Mouse (Mus musculus): ENCODE data around the gene Otog. TPM values are rescaled to one million over a fixed set of nuclear protein-coding genes. Genes with fewer than 3 reads are reported as not detected.

Otog gene
- total RNA-seq, 4 experiments from 2014 or later, result 0.07 to 0.11 (median 0.10) TPM

- DNase-seq (ENCODE audit: low spot score in 2 of 2), result no peak
Observed at GRCm38 (mm10) chr7:46282276-46282675, 41.5 kb downstream of the Otog start.

- DNase-seq (ENCODE audit: low spot score in 2 of 2), result no peak
Observed at GRCm38 (mm10) chr7:46283681-46284080, 42.9 kb downstream of the Otog start.

- DNase-seq (ENCODE audit: low spot score in 2 of 2), result no peak
Observed at GRCm38 (mm10) chr7:46285161-46285839, 44.5 kb downstream of the Otog start.

GRCm38 (mm10) chr7:46286391-46286790, 45.6 kb downstream of the Otog start:
- no peak for DNase-seq (ENCODE audit: low spot score in 2 of 2)

DNA sequence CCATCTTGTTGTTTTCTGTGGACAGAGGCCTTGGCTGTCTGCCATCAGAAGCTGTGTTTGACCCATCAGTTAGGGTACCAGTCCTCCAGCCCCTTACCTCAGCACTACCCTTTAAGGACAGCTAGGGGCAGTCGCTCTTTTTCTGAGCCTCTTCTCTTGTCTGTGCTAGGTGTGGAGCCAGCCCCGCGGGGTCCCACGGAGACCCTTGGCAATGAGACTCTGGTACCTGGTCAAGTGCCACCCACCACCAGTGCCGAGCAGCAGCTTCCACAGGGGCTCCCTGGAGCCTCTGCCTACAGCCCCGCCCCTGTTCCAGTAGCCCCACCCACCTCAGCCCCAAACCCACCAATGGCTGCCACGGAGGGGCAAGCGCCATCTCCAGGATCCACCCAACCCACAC, 46.3 kb downstream of the Otog start:
- DNase-seq (ENCODE audit: low spot score in 2 of 2), result no peak

DNA sequence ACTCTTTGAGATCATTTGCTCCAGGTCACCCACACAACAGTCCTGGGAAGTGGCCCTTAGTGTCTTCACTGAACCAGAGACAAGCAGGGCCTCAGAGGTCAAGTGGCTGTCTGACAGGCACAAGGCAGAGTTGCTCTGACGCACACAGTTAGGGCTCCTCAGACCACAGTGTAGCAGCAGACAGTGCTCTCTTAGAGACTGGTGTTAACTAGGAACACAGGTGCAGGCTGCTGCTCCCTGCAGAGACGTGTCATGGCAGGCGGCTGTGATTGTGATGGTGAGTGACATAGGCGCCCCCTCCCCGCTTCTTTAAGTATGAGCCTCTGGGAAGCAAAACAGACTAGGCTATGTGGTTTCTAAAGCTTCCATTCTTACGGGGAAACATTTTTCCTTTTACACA, 55.5 kb downstream of the Otog start:
- no peak for DNase-seq (ENCODE audit: low spot score in 2 of 2)

DNA sequence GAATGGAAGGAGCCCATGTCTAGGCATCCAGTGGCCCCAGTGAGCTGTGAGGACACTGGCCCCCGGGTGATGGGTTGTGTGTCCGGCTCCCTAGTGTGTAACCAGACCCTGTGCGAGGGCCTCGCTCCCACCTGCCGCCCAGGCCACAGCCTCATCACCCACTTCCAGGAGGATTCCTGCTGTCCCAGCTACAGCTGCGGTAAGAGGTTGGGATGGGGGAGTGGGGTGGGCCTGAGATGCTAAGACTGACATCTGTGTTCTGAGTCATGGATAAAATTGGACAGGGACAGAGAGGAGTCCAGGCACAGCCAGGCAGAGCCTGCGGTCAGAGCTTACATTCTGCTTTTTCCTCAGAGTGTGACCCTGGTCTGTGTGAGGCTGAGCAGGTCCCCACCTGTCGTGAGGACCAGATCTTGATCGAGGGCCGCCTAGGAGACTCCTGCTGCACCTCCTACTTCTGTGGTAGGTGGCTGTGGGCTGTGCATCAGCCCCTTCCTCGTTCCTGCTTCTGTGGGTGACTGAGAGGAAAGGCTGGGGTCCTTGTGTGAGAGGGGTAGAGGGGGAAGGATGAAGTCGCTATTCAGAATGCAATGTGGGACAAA, 60.3 kb downstream of the Otog start:
- DNase-seq (ENCODE audit: low spot score in 2 of 2), result no peak

GRCm38 (mm10) chr7:46313486-46313885, 72.7 kb downstream of the Otog start:
- no peak for DNase-seq (ENCODE audit: low spot score in 2 of 2)

DNA sequence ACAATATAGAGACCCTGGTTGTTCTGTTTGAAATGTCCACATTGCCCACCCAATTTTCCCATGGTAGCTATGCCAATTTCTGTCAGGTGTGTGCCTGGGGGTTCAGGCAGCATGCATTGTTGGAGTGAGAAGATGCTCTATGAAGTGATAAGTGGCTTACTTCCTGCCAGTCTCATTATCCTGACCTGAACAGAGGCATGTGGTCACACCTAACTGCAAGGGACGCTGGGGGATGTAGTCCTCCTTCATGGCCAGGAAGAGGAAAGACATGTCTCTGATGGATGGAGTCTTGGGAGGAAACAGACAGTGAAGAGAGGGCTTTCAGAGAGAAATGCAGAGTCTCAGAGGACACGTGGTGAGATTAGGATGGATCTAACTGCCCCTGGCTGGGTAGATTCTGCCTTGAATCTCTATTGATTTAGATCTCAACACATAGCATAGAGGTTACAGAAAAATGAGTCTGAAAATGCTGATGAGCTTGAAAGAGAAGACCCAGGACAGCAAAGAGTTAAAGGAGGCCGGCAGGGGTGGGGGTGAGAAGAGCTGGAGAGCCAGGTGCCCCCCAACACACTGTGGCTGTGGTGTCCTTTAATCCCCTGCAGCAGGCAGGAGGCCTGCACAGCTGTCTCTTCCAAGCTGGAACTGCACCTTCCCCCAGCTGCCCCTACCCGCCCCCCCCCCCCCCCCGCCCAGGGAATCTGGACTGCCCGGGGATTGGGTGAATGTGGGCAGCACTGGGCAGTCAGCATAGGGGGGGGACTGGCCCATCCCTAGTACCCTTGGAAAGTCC, 73.6 kb downstream of the Otog start:
- no peak for DNase-seq (ENCODE audit: low spot score in 2 of 2)

DNA sequence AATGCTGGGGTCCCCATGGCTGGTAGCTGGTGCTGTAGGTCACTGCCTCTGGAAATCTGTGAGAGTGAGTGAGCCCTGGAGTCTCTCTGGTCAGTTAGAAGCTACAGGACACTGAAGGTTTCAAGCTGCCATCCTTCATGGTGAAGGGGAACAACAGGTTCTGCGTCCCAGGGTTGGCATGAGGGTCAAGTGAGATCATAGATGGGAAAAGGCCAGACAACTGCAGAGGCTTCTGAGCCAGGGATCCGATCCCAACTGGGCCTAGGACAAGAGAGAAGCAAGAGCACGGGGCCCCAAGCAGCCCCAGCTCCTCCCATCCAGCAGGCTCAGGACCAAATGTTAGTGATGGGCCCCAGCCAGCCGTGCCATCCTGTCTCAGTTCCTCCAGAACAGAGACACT, 74.9 kb downstream of the Otog start:
- no peak for DNase-seq (ENCODE audit: low spot score in 2 of 2)

GRCm38 (mm10) chr7:46316948-46317347, 76.2 kb downstream of the Otog start:
- no peak for DNase-seq (ENCODE audit: low spot score in 2 of 2)

GRCm38 (mm10) chr7:46321242-46321641, 80.5 kb downstream of the Otog start:
- no peak for DNase-seq (ENCODE audit: low spot score in 2 of 2)

- DNase-seq (ENCODE audit: low spot score in 2 of 2), result no peak
Observed at GRCm38 (mm10) chr7:46327896-46328295, 87.1 kb downstream of the Otog start.

GRCm38 (mm10) chr7:46337397-46337796, 96.6 kb downstream of the Otog start:
- DNase-seq (ENCODE audit: low spot score in 2 of 2), result no peak

DNA sequence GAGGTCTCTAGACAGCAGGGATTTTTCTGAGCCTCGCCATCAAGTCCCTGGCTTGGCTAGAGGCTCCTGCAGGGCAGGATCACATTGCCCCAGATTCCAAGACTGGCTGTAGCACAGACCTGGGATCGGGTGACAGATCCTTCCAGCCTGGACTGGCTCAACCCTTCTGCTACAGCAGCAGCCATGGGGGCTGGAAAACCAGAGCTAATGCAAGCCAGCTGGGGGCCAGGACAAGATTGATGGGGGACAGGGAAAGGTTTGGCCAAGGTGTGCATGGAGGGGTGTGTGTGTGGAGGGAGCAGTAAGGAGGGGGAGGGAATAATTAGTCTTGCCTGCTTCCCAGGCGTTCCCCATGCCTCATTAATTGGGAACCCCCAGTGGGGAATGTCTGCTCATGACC, 99.0 kb downstream of the Otog start:
- DNase-seq (ENCODE audit: low spot score in 2 of 2), result no peak

GRCm38 (mm10) chr7:46340295-46340694, 99.5 kb downstream of the Otog start:
- DNase-seq (ENCODE audit: low spot score in 2 of 2), result no peak

DNA sequence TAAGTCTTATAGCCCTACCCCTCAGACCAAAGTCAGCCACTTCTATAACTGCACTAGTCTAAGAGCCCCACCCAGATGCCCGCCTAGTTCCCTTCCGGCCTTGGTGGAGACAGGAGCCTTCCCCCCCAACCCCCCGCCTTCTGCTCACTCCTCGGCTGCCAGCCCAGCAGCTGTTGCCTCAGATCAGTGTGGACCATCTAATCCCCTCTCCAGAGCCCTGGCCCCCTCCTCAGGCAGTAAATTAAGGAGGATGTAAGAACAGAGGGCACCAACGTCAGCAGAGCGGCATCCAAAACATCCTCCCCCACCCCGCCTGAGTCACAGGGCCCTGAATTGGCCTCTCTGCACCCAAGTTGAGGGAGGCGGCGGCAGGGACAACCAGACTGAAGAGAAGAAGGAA, 100.7 kb downstream of the Otog start:
- DNase-seq (ENCODE audit: low spot score in 2 of 2), result no peak

GRCm38 (mm10) chr7:46347692-46348091, 106.9 kb downstream of the Otog start:
- no peak for DNase-seq (ENCODE audit: low spot score in 2 of 2)

DNA sequence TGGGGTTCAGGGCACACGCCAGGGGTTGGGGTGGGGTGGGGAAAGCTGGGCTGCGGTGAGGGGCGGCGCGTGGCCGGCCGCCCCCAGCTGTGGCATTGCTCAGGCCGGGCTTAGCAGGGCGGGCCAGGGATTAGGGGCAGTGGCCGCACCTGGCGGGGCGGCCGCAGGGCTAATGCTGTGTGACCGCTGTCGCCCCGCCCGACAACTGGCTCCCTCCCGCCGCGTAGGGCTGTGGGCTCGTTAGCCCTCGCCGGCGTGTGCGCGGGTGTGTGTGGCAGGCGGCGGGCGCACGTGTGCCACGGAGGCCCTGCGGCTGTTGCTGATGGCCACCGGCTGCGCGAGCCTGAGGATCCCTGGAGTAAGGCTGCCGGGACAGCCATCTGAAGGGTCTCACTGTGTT, 108.0 kb downstream of the Otog start:
- DNase-seq (ENCODE audit: low spot score in 2 of 2), result no peak

- DNase-seq (ENCODE audit: low spot score in 2 of 2), result no peak
Observed at GRCm38 (mm10) chr7:46350119-46350702, 109.4 kb downstream of the Otog start.

DNA sequence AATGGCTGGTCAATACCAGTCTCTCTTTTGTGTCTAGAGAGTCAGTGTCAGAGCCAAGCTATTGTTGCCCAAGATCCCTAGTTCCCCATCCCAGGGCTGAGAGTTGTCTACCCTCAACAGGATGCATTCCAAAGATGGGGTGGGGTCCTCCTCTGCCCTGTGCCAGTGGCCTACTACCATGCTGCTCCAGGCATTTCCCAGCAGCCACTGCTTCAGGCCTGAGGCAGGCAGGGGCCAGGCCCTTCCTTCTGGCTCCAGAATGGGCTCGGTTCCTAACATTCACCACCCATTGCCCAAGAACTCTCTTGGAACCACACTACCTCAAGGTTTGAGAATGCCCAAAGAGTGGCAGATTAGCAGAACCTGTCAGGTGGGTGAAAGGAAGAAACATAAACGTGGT, 112.0 kb downstream of the Otog start:
- DNase-seq (ENCODE audit: low spot score in 2 of 2), result no peak

- no peak for DNase-seq (ENCODE audit: low spot score in 2 of 2)
Observed at GRCm38 (mm10) chr7:46353216-46353615, 112.4 kb downstream of the Otog start.

All from left cerebral cortex, adult 8-10 months (tissue).